Mouse (Mus musculus) Muller cell, postnatal 12 days (primary cell): ENCODE results near the gene Cfap43.

Experiments
- DNase-seq: peaks from one replicate; pipeline ENCODE4 v3.0.0-alpha.2; 2015; ENCODE audit errors: inconsistent ontology term

The Cfap43 gene

DNA sequence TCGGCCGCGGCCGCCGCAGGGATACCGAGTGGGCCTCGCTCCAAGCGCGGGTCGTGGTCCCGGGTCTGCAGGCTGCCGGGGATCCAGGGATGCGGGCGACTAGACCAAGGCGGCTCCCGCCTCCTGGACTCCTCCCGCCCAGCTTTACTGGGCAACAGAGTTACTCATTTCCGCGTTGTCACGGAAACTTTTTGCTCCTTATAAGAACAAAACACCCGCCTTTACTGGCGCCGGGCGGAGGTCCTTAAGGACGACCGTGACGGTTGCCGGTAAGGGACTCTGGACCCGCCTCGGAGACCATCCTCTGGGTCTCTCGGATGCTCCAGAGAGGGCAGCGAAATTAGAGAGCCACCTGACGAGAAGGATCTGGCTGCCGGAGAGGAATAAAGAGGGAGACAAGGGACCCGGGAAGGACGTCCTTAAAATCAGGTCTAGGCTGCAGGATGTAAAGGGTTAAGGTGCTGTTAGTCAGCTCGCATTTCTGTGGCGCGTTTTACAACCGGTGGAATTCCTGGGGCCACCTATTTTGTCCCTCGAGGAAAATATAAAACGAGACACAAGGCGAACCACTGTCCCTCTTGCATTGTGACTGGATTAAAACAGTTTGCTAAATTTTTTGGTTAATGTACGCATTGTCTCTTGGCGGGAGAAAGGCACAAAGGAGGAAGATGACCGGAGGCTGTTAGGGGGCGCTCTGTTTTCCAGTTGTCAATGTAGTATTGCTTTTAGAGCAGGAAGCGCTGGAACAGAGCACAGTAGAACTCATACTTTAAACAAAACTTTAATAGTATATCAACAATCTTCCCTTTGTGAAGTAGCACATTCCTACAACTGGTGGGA lies at the start of gene Cfap43, which contains the start of gene Itprip:
Gene Cfap43, minus strand, starts transcription at position 162 of the 840 bp plus-strand sequence.
Gene Itprip, minus strand, starts transcription at position 174 of the 840 bp plus-strand sequence.
- peak; percentile 93 for DNase-seq

DNA sequence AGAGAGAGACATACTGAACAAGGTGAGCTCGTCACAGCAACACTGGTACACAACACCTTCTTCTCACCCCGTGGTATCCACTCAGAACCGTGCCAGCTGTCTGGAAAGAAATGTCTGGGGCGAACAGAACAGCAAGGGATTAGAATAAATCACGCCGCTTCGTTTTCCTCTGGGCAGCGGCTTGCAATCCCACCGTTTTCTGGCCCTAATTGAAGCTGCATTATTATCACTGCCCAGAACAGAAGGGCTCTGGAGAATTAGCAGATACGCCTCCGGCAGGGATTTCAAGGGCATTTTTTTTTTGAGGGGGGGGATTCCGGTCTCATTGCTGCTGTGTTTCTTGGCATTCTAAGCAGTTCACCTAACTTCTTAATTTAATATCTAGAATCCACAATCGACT lies 39.1 kb upstream of the Cfap43 start:
- no peak for DNase-seq

DNA sequence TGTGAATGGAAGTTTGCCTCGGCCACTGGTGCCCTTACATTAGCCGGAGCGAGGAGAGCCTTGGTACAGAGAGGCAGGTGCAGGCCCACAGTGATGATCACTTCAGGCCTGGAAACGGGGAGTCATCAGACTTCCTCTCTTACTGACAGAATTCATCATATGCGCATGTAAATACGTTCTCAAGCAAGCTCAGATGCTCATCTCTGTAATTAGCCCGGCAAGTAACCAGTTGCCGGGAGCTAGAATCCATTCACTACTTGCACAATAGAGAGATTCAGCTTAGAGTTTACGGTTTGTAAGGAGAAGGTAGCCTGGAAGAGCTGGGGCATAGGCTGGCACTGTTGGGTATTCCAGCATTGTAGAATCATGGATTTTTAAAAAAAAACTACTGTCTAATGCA lies 34.1 kb upstream of the Cfap43 start:
- no peak for DNase-seq

DNA sequence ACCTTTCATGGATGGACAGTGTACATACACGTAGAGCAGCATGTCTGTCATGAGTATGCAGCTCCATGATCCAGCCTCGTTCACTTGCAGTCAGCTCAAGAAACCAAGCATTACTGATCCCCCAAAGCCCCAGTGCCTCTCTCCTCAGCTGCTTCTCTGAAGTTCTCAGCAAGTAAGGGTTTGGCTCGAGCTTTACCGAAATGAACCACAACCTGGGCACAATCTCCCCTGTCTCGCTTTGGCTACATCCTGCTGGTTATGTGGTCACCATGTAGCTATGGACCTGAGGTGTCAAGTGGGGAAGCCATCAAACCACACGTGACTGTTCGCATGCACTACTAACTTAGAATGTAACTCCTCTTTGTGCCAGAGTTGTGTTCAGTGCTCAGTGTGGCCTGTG lies 31.9 kb upstream of the Cfap43 start:
- no peak for DNase-seq

DNA sequence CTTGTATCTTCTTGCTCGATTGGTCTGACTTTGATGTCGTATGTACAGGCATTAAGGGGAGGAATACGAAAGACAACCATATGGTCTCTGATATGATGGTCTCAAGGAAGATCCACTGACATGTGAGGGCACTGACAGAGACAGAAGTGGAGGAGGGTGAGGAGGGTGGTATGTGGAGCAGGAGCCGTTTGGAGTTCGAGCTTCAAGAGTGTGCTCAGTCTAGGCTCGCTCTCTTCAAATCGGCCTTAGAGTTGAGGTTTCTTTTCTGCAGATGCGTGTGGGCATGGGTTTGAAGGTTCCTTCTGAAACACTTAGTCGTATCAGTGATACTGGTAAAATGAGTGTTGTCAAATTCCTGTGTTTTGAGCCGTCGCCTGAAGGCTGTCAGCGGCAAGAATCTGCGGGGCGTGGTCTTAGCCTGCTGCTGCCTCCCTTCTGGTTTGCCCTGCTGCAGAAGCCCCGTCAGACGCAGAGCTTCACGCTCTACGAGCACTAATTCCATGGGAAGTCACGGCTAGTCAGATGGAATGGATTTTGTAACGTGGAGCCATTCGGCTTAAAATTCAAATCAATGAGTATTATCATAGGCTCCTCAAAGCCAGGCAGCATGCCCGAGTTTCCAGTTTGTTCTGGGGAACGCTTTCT lies 27.9 kb upstream of the Cfap43 start:
- DNase-seq: peak; percentile 30

DNA sequence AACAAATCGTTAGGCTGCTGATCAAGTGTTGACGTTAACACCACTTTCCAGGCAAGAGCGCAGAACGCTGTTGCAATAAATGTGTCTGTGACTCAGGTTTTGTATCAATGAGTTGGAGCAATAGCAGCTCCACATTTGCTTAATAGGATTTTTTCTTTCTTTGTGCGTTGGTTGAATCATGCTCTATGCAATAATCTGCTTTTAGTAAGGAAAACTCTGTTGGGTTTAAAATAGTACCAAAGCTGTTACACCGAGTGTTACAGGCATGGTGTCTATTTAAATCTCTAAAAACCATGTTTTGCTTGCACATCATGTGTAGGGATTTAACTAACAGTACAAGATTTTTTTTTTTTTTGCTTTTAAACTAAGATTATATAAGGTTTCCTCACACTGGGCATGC lies 20.3 kb upstream of the Cfap43 start:
- DNase-seq: no peak

DNA sequence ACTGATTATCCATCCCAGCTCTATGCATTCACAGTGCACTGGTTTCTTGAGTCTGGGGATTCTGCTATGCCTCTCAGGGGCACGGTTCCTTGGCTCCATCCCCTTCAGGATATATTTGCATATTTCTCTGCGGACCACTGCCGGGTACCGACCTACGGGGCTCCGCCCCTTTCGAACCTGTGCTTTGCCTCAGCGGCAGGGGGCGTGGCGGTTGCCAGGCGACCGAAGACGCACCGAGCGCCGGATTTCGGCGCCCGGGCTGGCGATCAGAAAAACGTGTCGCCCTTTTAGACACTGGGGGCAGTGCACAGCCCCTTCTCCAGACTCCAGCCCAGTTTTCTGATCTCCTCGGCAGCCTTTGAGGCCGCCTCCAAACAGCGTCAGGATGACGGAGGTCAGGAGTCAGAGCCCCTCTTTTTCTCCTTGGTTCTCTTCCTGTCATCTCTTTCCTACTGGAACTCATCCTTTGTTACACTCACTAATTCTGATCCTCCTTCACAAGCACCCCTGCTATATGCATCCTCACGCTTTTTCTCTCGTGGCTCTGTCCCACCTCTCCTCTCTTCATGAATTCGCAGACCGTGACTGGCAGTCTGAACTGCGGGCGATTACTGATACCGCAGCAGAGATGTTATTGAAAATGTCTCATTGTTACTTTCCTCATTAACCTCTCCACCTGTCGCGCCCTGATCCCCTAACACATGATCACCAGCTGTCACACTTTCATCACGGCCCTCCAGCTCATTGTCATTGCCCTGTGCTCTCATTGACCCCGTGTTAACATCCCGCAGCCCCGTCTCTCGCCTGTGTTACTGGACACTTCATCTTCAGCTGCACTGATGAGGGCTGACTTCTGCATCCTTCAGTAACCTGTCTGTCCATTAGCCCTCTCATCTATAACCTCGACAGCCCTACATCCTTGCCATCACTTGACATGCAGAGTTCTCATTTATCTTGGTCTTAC lies 18.6 kb upstream of the Cfap43 start, which contains the start of gene Cfap58:
Gene Cfap58, plus strand, starts transcription at position 233 of the 964 bp plus-strand sequence.
- DNase-seq: peak; percentile 73

DNA sequence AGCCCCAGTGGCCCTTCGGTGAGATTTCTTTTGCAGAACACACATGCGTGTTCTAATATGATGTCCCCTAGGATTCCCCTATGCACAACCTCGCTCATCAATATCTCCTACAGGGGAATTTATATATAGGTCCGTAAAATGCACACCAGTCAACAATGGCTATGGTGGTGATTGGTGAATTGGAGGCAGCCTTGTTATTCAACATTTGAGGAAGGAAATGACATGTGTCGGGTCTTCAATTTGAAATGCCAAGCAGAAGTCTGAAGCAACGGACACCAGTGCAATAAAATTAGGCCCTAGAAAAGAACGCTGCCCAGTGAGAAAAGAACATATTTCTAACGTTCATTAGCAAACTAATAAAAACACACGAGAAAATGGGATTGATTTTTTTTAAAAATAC lies 17.9 kb upstream of the Cfap43 start:
- DNase-seq: no peak

DNA sequence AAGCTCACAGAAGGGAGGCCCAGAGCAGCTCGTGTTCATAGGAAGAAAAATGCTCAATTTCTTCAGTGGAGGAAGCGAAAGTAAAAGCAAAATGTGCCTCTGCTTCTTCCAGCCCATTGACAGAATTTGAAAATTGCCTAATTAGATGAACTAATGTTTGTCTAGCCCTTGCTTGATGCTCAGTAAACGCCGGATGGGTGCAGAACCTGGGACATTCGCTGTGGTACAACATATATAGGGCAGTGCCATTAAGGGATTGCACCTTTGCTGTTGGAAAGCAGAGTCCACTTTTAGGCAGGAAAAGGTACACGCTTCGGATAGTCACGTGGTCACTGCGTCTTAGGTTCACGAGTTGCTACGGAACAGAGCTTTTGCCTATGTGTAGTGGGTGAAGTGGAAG lies 17.4 kb upstream of the Cfap43 start:
- DNase-seq: no peak

DNA sequence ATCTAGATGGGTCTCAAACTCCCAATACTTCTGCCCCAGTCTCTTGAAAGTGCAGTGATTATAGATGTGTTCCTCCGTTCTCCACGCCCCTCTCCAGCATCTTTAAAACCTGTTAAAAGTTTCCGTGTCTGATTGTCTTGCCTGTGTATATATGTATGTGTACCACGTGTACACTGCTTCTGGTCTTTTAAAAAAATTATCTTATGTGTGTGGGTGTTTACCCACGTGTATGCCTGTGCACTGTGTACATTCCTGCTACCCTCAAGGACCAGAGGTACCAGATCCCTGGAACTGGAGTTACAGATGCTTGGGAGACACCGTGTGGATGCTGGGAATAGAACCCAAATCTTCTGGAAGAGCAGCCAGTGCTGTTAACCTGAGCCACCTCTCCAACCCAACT lies 16.4 kb upstream of the Cfap43 start:
- no peak for DNase-seq

DNA sequence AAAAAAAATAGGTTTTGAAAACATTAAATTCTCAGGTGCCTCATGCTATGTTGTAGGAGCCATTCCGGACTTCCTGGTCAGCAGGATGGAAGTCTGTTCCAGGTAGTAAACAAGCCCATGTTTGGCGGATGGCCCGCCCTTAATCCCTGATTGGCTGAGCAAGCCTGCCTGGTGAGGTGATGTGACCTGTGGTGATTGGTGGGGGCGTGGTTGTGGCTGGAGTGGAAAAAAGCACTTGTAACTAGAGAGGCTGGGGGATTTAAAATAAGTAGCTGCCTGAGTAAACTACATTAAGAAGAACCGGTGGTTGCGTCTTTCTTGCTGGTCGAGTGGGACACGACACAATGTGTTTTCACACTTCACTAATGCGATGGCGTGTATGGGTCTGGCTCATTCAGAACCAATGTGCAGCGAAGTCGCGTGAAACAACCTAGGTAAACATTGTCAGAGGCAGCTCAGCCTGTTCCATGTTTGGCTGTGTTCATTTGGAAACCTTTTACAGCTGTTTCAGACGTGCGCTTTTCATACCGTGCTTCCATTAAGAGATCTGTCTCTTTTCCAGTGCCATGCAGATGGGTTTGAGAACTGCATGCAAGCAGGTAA lies 15.7 kb upstream of the Cfap43 start:
- DNase-seq: no peak

DNA sequence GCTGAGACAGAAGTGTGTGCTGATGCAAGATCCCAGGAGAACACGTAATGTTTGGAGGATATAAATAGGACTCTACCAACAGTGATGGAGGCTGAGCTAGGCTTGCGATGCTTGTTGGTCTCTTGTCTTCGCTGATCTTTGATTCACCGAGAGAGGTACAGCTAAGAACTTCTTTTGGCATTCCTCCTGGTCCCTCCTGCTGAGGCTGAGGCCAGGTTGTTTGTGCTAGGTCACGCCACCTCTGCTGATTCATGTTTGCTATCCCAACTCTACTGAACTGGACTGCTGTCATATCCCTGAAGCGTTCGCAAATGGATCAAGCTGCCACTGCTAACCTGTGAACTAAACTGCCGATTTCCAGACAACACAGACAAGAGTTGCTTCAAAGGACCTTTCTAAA lies 15.1 kb upstream of the Cfap43 start:
- DNase-seq: no peak

DNA sequence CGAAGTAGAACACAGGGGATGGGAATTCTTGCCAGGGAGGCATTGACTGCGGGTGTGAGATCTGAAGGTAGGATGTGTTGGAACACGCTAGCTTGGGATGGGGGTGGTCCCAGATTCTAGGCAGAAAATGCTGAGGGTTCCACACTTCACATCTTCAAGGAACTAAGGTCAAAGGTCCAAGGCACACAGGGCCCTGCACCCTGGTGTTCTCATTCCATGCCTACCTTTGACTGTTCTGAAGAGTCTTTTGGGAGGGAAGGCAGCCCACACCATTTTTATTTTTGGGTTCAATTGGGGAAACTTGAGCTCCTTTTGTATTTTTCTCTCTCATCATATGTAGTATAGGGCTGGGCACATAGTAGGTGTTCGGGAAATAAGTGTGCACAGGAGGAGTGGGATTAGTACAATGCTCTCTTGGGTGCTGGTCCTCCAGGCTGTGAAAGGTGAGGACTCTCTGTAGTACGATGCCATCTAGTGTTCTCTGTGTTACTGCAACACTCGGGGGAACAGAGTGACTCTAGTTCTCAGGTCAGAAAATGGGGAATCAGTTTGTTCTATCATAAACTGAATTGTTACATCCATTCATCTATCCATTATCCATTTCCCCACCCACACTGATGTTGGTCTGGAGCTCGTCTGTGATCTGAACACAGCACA lies 13.0 kb upstream of the Cfap43 start:
- DNase-seq: peak; percentile 19

DNA sequence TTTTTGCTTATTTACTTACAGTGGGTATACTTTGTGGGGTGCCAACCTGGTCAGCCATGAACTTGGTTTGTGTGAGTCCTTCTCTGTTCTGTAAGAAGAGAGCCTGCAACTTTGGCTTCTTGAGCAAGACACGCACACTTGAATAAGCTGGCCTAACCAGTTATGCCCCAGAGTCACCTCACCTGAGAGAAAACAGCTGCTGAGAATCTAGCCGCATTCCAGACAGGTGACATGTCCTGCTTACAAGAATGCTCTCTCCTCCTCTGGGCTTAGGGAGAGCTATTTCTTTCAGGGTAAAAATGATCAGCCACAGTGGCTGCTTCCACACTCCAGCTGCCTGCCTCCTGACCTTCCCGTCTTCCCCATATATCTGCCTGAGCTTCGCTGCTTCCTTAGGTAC lies 10.0 kb upstream of the Cfap43 start:
- DNase-seq: no peak

DNA sequence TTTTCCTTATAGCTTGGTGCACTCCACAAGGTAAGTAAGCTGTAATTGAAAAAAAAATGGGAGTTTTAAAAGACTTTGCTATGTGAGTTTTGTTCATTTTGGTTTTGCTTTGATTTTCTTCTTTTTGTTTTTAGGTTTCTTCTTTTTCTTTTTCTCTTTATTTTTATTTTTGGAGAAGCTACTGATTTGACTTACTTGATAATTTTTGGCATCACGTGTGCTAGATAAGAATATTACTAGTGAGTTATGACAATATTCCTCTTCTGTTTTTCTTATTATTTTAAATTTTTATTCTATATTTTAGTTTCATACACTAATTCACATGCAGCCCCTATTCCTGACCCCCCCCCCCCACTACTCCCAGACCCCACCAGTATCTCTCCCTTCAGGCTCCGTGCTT lies 7.9 kb upstream of the Cfap43 start:
- DNase-seq: no peak

DNA sequence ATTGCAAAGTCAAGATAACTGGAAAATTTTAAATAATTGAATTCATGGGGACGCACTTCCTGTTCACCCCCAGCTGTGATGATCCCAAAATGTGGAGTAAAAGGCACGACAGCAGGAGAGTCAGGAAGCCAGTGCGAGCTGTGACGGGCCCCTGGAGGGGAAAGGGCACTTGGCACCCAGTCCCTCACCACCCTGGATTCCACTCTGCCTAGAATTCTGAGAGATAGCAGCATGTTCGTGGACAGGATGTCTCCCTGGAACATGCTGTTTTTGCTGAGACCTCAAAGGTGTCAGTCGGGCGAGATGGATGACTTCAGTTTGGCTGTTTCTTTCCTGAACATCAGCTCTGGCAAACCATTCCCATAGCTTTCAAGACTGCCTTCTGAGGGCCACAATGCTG lies 6.7 kb upstream of the Cfap43 start:
- DNase-seq: no peak

DNA sequence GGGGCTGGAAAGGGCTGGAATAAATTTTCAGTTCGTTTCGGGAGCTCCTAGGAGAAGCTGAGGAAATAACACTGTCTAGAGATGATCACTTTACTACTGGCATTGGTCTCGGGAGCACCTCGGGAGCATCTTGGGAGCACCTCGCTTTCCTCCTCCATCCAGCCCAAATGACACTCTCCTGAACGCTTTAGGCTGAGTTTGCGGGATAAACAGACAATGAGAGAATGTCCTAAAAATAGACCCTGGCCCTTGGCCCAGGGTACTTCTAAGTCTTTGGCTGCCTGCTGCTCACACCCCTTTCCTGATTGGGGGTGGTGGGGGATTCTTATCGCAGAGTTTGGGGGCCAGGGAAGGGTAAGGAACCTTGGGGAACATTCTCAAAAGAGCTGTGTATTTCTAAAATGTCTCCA lies 884 bp upstream of the Cfap43 start:
- peak; percentile 70 for DNase-seq

DNA sequence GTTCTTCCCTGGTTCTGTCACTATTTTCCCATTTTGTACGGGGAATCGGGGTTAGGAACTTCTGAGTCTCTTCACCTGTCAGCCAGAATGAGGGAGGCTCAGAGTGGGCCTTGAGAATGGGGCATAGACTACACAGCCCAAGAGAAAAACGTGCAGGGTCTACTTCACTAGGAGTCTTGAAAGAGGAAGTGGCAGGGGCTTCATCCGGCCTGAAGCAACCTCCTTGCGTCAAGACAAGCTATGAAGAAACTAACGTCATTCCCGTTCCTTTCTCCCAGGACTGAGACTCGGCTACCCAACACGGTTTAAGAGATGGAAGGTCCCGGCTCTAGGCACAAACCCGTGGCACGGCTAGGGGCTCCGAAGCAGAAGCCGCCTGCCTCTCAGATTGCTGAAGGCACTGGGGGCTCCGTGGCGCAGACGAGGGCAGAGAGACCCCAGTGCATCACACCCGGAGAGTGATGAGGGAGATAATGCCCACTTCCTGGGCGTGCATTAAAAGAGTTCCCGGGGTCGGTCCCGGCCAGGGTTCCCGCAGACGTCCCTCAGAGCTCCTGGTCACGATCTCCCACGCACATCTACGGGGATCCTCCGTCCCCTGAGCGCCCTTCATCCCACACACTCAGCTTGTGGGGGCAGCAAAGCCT lies 509 bp downstream of the Cfap43 start:
- DNase-seq: no peak

DNA sequence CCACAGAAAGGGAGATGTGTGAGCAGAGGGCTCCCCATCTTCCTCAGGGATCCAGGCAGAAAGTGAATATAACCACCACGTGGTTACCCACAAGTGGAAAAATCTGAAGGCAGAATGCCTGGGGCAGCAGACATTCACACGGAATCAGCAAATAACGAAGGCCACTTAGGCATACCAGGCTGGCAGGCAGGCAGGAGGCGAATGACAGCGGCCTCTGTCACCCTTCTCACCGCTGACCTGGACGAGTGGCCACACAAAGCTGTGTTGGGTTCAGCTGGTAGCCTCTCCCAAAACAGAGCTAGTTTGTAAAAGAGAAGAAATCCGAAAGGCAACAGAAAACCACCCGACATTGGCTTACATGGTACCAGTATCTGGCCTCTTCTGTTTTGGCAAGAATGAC lies 1.1 kb downstream of the Cfap43 start:
- peak; percentile 62 for DNase-seq

DNA sequence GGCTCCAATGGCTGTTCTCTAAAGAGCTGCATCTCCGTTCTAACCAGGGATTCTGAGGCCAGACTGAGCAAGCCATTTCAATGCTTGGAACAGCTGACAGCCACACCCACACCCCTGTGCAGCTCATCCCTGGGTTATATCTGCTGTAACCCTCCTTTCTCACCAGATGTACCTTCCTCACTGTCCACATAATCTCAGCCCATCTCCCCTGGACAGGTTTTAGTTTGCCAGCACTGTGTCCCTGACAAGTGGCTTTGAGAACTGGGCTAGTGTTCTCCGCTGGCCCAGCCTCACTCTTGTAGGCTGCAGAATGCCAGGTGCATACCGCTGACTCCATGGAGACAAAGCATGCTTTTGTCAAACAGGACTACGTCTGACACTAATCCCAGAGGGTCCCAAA lies 1.7 kb downstream of the Cfap43 start:
- DNase-seq: no peak

DNA sequence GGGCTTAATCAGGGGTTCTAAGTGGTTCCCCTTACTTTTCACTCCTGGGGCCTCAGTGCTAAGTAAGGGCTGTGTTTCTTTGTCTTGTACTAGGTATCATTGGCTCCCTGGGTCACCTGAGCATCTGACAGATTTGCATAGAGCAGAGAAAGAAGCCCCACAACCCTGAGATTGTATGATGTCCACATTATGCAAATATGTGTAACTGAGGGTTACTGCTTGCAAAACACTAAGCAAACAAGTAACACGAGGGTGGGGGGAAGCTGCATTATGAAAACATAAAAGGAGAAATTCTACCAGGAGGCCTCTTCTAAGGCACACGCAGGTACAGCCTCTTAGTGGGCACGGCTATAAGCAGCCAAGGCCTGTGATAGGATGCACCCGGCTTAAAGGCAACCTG lies 3.8 kb downstream of the Cfap43 start:
- no peak for DNase-seq
